Mouse (Mus musculus): ENCODE data around the gene Xkr7.
A peak's percentile ranks its signal among the peaks of the same experiment; 100 is the strongest.

Xkr7 gene

DNA sequence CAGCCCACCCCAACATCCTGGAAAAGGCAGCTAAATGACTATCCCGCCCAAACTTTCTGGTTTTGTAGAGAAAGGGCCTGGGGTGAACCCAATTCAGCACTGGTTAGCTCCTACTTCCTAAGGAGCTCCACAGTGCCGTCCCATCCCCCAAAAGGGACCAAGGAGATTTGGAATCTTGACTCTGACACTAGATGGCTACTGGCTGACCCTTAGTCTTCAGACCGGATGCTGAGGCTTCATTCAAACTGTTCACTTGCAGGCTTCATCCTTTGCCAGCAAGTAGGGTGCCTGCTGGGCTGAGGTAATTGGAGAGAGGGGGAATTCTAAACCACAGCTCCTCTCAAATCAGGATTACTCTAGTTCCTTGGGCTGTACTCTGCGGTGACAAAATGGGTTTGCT lies 1.3 kb downstream of the Xkr7 start:
- no peak for DNase-seq (ENCODE audit: low spot score in 2 of 2)

GRCm38 (mm10) chr2:153033545-153034230 lies 2.0 kb downstream of the Xkr7 start:
- no peak for DNase-seq (ENCODE audit: low spot score in 2 of 2)

DNA sequence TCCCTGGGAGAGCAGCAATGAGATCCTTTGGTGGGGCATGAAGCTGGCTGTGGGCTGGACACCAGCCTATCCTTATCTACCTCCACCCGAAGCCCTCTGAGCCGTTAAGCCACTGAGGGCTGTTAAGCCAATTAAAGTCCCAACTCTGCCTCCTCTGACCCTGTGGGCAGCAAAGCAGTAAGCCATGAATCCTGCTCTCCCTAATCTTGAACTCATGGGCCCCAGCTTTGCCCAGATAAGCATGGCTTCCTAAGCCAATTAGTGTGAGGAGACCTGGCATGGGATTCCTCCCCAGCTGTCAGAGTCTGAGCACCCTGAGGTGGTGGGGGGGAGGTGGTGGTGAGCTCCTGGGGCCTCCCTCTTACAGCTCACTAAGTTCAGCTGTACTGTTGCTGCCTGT lies 5.0 kb downstream of the Xkr7 start:
- no peak for DNase-seq (ENCODE audit: low spot score in 2 of 2)

DNA sequence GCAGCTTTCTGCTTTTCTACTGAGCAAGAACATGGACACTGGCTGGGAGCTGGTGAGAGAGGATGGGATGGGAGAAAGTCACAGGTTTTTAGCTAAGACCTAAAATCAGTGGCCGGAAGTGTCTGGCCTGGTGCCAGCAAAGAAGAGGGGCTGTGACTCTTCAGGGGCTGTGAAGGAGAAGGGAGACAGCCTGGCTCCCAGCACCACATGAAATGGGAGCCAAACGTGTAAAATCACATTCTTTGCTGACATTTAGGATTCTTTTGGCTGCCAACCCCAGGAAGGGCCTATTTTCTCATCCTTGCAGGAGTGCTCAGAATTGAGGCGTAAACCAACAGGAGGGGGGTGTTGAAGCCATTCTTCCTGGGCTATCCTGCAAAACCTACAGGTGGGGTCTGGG lies 12.2 kb downstream of the Xkr7 start:
- DNase-seq (ENCODE audit: low spot score in 2 of 2), result no peak

GRCm38 (mm10) chr2:153045884-153046299 lies 14.2 kb downstream of the Xkr7 start:
- peak; percentile 64 to 72 for DNase-seq (ENCODE audit: low spot score in 2 of 2)

GRCm38 (mm10) chr2:153047828-153048465 lies 16.3 kb downstream of the Xkr7 start:
- DNase-seq (ENCODE audit: low spot score in 2 of 2), result peak in 1 of 2 experiments; percentile 76

- peak; percentile 60 for DNase-seq (ENCODE audit: low spot score in 2 of 2)
Observed at GRCm38 (mm10) chr2:153049288-153049996, 17.8 kb downstream of the Xkr7 start.

DNA sequence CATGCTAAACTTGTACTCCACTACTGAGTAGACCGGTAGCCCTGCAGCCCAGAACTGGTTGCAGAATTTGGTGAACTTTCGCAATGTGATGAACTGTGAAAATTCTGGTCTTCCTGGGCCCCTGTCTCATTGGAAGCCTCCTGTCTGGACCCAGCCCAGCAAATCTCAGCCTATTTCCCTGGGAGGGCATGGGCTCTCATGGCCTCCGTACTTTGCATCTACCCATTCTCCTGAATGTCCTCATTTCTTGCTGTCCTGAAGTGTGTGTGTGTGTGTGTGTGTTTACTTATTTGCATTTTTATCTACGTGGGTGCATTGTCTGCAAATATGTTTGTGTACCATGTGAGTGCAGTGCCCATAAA lies 18.3 kb downstream of the Xkr7 start:
- no peak for DNase-seq (ENCODE audit: low spot score in 2 of 2)

DNA sequence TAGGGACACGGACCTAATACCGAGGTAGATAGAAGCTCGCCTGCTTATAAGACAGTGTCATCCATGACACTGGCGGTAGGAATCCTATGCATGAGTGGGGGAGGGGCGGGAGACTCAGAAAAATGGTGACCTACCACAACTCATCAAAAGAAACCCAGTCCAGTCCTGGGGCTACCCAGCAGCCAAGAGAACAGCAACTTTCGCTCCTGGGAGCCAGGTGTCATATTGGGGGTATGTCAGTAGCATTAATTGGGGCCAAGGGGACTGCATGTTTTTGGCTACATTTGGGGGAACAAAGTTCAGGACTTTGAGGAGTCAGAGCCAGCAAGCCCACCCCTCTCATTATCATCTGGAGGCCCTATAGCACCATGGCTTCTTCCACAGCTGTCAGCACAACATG lies 19.4 kb downstream of the Xkr7 start:
- no peak for DNase-seq (ENCODE audit: low spot score in 2 of 2)

DNA sequence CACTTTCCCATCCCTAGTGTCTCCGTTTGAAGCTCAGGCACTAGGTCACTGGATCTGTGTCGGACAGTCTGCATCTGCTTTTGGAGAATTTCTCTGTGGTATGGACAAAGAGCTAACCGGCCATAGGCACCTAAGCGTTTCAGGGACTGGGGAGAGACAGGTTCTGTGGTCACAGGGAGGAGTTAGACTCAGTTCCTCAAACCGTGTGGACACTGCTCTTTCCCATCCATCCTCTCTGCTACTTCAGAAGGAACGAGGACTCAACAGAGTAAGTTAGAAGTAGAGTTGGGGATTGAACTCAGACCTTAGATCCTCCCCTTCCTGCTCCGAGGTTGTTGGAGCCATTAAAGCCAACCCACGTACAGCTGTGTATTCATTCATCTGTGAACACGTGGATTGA lies 19.9 kb downstream of the Xkr7 start:
- no peak for DNase-seq (ENCODE audit: low spot score in 2 of 2)

DNA sequence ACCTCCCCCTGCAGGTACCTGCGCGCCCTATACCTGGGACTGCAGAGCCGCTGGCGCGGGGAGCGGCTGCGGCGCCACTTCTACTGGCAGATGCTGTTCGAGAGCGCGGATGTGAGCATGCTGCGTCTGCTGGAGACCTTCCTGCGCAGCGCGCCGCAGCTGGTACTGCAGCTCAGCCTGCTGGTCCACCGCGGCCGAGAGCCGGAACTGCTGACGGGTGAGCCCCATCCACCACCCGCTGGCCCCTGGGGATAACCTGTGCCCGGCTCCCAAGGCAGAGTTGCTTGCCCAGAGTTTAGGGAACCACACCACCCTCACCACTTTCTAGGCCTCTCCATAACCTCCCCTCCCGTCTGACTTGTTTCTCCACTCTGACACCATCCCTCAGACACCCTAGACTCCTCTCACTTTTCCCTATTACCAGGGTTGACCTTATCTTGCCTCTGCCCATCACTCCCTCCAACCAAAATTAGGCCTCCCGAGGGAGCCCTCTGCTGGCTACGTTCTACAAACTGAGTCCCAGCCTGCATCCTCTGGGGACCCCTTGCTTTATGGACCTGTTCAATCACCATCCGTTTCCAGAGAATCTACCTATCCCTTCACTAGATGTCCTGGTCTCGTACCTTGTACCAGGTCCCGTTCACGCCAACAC lies 21.2 kb downstream of the Xkr7 start:
- no peak for DNase-seq (ENCODE audit: low spot score in 2 of 2)

DNA sequence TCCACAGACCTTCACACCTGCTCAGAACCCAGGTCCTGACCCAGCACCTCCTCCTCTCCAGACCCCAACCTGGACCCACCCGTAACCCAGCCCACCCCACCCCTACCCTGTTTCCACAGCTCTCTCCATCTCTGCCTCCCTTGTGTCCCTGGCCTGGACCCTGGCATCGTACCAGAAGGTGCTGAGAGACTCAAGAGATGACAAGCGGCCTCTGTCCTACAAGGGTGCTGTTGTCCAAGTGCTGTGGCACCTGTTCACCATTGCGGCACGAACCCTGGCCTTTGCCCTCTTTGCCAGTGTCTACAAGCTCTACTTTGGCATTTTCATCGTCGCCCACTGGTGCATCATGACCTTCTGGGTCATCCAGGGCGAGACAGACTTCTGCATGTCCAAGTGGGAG lies 22.2 kb downstream of the Xkr7 start:
- DNase-seq (ENCODE audit: low spot score in 2 of 2), result no peak

DNA sequence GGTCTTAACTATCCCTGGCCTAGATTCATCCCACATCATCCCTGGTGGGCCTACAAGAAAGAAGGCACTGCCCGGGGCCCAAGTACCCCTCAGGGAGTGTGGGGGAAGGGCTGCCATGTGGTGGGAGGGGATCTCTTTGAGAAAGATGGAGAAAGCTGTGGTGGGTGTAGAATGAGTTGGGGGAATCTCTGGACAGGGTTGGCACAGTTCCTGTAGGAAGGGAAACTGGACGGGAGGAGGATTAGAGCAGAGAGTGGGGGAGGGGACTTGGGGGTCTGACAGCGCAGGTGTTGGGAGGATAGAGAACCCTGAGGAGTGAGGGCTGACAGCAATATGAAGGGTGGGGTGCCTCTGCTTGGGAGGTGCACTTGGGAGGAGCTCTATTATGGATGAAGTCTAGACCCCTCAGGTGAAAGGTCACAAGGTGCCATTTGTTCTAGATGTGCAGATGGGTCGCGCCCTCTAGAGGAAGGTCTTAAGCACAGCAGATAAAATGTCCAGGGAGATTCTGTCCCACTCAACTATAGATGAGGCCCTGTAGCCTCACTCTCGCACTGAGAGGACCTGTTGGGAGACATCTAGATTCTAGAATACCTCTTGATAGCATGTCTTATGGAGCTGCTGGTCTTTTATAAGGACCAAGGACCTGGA lies 23.7 kb downstream of the Xkr7 start:
- DNase-seq (ENCODE audit: low spot score in 2 of 2), result no peak

DNA sequence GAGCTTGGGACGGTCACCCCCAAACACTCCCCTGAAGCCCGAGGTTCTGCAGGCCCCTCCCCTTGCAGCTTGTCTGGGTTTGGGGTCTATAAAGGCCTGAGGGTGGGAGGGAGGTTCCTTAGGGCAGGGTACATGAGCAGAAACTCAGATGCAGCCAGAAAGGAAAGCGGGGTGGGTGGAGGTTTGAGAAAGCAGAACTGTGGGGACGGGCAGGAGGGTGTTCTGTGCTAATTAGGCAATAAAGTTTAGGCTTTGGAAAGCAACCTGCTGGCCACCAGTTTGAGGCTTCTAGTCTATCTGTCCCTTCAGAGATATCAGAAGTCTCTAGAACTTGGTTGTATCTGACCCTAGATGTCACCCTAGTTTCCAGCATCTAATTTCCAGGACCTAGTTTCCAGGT lies 26.7 kb downstream of the Xkr7 start:
- DNase-seq (ENCODE audit: low spot score in 2 of 2), result no peak

- DNase-seq (ENCODE audit: low spot score in 2 of 2), result no peak
Observed at GRCm38 (mm10) chr2:153060216-153060615, 28.6 kb downstream of the Xkr7 start.

DNA sequence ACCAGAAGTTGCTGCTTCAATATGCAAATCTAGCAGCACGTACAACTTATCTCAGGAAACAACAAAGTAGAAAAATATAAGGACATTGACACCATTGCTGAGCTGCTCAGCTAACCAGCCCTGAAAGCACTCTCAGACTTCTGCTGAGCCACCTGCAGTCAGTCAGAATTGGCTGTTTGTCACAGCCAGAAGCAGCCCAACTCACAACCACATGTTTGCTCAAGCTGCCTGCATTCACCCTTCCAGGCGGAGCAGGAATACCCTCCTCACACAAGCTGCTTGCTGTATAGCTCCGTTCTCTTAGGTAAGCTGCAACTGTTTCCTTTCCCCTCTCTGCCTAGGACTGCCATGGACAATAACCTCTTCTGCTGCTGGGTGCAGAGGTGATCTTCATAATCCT lies 31.7 kb downstream of the Xkr7 start:
- DNase-seq (ENCODE audit: low spot score in 2 of 2), result no peak

DNA sequence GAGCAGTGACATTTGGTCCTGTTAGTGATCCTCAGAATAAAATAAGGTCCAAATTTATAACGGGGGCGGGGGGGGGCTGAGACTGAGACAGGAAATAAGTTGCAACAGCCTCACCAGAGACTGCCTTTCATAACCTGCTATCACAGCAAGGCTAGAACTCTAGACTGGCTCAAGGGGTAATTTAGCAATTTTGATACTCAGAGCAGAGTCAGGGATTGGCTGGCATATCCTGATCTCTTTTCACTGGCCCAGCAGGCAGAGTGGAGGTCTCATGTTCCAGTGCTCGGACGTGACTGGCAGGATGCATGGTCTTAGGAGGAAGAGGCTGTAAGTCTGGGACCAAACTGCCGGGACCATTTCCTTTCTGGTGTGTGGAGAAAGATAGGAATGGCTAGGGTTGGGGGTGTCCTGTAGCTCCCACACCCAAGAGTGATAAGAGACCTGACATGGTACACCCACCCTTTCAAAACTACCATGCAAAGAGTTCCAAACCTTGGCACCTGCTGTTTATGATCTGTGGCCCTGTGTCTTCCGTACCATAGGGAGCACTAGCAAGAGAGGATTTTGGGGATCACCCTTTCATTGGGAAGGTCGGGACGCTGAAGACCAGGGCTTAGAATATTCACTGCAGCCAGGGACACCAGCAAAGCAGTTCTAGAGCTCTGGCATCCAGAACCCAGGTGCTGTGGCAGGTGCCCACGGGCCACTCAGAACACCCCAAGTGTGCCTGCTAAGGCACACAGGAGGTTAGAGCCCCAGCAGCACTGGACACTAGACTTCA lies 32.7 kb downstream of the Xkr7 start:
- no peak for DNase-seq (ENCODE audit: low spot score in 2 of 2)

DNA sequence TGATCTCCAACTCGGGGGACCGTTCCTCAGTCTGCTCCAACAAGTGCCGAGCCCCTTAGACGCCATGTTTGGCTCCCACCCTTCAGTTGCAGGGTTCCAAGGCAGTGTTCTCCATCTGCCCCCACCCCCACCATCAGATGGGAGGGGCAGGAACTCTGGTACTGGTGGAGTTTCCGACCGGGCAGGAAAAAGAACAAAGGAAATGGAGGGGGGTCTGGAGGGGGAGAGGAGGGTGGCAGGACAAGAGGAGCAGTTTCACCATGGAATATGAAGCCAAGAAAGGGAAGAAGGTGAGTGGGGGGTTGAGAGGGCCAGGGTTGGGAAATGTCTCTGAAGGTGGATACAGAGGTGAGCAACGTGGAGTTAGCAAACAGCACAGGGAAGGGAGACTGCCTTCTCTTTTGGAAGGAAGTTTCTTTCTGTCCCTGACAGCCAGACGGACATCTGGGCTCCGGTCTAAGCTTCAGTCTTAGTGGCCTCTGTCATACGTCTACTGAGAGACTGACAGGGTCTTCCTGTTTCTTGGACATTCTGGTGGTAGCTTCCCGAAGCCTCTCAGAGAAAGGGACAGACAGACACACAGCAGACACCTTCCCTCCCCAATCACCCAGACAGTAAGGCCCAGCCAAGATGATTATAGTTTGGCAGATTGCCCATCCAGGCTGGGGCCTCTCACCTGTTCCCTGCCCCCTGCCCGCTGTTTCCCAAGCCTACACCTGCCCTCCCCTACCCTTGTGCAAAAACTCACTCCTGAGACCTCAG lies 34.3 kb downstream of the Xkr7 start, which contains the start of gene Ccm2l:
Ccm2l (plus strand) TSS at position 209 of the 762 bp plus-strand sequence.
- DNase-seq (ENCODE audit: low spot score in 2 of 2), result no peak

- no peak for DNase-seq (ENCODE audit: low spot score in 2 of 2)
Observed at GRCm38 (mm10) chr2:153066991-153067390, 35.3 kb downstream of the Xkr7 start.

GRCm38 (mm10) chr2:153070762-153071490 lies 39.3 kb downstream of the Xkr7 start:
- DNase-seq (ENCODE audit: low spot score in 2 of 2), result no peak
